Mouse (Mus musculus): ENCODE results near the gene Dio1.

Dio1 gene

DNA sequence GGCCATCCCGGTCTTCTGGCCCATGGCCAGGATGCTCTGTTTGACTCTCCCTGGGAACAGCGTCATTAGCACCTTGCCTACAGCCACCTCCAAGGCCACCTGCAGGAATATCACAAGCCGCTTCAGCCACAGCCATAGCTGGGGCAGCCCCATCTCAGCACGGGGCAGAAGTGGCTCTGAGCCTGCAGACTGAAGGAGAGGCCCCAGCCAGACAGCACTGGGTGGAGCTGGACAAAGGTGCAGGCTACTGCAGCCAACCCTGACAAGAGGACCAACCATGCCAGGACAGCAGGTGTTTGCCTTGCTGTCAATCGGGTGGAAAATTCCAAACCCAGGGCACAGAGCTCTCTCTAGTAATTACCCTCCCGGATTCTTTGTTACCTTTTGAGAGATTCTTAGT is at the start of gene Dio1:
Gene Dio1, minus strand, starts transcription at position 204 of the 400 bp plus-strand sequence.
- DNase-seq (ENCODE audit: low spot score), result no peak

- no peak for DNase-seq (ENCODE audit: low spot score)
Measured at GRCm38 (mm10) chr4:107354543-107354942, 47.6 kb upstream of the Dio1 start.

DNA sequence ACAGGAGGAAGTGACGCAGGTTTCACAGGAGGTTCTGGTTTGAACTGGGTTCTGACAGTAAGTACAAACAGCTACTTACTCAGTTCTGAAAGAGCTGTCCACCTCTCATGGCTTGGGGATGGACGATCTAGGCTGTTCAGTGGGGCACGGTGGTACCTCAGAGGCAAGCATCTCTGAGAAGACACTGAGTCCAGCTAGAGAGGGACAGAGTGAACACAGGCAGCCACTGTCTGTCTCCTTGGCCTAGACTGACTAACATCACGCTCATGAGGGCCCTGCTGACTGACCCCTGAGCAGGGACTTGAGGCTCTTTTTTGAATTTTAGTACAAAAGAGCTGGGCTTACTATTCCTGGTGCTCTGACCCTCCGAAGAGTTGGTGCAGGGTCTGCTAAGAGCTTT is 47.2 kb upstream of the Dio1 start:
- DNase-seq (ENCODE audit: low spot score), result no peak

- no peak for DNase-seq (ENCODE audit: low spot score)
Measured at GRCm38 (mm10) chr4:107353612-107354011, 46.6 kb upstream of the Dio1 start.

GRCm38 (mm10) chr4:107351368-107351767 is 44.4 kb upstream of the Dio1 start:
- no peak for DNase-seq (ENCODE audit: low spot score)

DNA sequence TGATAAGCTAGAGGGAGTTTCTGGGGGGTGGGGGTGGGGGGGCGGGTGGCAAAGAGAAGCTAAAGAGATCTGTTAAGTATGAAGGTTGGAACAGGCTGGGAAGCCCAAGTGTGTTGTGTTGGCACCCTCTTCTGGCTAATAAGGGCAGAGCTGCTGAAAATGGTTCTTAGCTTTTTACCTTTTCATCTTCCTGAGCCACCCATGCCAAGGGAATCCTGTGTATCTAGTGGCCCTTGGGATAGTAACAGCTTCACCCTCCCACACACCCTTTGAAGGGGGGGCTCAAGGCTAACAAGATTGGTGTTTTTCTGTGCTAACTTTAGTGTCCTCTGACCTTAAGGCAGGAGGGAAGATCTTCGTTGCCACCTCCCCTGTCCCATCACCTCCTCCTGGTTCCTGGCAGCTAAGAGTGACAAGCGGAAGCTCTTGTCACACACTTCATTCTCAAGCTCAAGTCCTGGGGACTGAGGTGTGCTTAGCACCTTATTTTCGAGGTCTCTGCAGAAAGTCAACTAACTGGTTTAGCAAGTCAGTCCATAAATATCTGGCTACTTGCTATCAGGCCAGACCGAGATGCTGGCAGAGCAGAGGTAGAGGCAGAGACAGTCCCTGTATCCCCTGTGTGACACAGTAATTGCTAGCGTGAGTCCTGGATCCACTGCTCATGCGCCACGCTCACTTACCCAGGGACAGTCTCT is 42.5 kb upstream of the Dio1 start:
- peak; percentile 26 for DNase-seq (ENCODE audit: low spot score)

- DNase-seq (ENCODE audit: low spot score), result no peak
Measured at GRCm38 (mm10) chr4:107348529-107349310, 41.8 kb upstream of the Dio1 start.

DNA sequence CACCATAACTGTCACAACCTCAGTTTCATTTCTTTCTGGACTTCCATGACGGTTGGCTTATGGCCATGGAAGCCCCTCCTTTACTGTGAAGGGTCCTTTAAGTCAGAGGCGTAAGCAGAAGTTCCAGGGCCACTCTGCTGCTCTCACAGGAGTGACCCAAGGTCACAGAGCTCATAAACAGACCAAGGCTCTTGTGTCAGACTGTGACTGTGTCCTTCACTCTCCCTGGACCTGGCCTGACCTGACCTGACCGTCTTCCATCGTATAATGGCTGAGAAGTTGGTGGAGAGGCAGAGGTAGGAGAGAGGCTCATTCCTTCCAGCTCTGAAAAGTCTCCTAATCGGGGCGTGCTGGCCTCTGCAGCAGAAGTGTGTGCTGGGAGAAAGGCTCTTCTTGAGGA is 40.3 kb upstream of the Dio1 start:
- DNase-seq (ENCODE audit: low spot score), result no peak

- DNase-seq (ENCODE audit: low spot score), result no peak
Measured at GRCm38 (mm10) chr4:107344612-107345011, 37.6 kb upstream of the Dio1 start.

DNA sequence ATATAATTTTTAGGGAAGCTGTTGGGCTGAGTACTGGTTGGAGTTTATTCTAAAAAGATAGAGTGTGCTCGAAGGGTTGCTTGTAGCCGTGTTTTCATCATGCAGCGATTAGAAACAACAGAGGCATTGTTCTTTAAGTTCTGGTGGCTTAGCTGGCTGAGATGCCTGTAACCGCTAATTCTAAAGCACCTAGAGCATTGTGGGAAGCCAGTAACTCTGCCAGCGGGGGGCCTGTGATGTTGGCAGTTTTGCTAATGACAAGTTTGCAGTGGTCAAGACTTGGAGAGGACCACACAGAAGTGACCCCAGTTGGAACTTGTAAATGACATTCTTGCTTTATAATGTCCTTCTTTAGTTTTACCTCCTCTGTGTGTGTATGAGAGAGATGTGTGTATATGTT is 34.4 kb upstream of the Dio1 start:
- DNase-seq (ENCODE audit: low spot score), result no peak

- no peak for DNase-seq (ENCODE audit: low spot score)
Measured at GRCm38 (mm10) chr4:107337455-107337854, 30.5 kb upstream of the Dio1 start.

GRCm38 (mm10) chr4:107336356-107336755 is 29.4 kb upstream of the Dio1 start:
- DNase-seq (ENCODE audit: low spot score), result no peak

- DNase-seq (ENCODE audit: low spot score), result no peak
Measured at GRCm38 (mm10) chr4:107333514-107333913, 26.5 kb upstream of the Dio1 start.

- DNase-seq (ENCODE audit: low spot score), result no peak
Measured at GRCm38 (mm10) chr4:107328530-107328929, 21.6 kb upstream of the Dio1 start.

GRCm38 (mm10) chr4:107323113-107323512 is 16.1 kb upstream of the Dio1 start:
- no peak for DNase-seq (ENCODE audit: low spot score)

DNA sequence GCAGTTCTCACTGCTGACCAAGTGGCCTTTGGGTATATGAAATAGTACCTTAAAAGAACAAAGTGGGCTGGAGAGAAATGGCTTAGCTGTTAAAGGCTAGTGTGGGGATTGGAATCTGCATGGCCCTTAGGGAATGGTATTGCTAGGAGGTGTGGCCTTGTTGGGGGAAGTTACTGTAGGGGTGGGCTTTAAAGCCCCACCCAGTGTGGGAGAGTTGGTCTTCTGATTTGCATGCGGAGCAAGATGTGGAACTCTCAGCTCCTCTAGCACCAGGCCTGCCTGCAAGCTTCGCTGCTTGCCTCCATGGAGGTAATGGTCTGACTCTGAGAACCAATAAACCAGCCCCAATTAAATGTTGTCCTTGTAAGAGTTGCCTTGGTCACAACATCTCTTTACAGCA is 14.1 kb upstream of the Dio1 start:
- no peak for DNase-seq (ENCODE audit: low spot score)

DNA sequence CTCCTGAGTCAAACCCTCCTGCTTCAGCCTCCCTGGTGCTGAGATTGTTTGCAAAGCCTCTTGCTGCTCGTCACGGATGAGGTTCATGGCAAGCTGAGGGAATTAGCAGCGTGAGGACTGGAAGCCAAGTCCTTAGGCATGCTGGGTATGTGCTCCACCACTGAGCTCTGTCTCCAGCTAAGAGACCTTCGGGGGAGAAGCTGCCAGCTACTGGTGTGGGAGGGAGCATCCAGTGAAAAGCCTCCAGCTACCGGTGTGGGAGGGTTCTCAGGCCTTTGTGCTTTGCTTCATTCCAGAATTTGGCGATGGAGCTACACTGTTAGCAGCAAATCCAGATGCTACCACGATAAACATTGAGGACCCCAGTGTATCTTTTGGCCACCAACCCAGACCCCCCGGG is 11.7 kb upstream of the Dio1 start:
- no peak for DNase-seq (ENCODE audit: low spot score)

GRCm38 (mm10) chr4:107314479-107314805 is 7.5 kb upstream of the Dio1 start:
- DNase-seq (ENCODE audit: low spot score), result no peak

- peak; percentile 93 for DNase-seq (ENCODE audit: low spot score)
Measured at GRCm38 (mm10) chr4:107313690-107314478, 6.9 kb upstream of the Dio1 start, which contains the start of gene Yipf1. Gene Yipf1 (plus strand): TSS chr4:107314363.

DNA sequence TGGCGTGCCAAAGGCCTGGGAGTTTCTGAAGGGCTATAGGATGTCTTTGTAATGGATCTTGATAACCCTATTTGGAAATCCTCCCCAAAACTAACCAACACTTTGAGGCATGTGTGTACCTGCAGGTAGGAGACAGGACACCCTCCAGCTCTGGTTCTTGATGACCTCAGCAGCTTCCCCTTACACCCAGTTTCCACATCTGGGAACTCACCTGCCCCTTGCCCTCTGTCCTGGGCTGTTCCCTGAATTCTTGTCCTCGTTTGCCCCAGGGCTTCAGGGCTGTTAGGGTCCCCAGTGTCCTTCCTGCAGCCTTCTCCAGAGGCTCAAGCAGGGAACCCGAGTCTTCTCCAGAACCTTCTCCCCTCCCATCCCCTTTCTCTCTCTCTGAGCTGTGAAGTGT is 3.4 kb downstream of the Dio1 start:
- no peak for DNase-seq (ENCODE audit: low spot score)

GRCm38 (mm10) chr4:107302832-107303231 is 4.1 kb downstream of the Dio1 start:
- no peak for DNase-seq (ENCODE audit: low spot score)

DNA sequence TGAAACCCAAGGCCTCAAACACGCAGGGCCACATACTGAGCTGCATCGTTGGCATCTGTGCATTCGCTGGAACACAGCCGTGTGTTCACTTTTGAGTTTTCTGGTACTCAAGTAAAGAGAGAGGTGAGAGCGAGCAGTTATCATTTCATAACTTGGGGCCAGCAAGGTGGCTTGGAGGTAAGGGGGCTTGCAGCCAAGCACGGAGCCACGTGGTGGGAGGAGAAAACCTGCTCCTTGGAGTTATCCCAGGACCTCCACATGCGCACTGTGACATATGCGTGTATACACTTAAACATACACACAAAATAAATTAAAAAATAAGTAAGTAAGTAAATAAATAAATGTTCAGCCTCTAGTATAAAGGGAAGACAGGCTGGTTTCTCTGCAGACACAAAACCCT is 4.7 kb downstream of the Dio1 start:
- no peak for DNase-seq (ENCODE audit: low spot score)

Data from urinary bladder, postnatal 14 days (tissue).